ENCODE assay signal across 22 mouse cellular contexts in the genomic region with DNA sequence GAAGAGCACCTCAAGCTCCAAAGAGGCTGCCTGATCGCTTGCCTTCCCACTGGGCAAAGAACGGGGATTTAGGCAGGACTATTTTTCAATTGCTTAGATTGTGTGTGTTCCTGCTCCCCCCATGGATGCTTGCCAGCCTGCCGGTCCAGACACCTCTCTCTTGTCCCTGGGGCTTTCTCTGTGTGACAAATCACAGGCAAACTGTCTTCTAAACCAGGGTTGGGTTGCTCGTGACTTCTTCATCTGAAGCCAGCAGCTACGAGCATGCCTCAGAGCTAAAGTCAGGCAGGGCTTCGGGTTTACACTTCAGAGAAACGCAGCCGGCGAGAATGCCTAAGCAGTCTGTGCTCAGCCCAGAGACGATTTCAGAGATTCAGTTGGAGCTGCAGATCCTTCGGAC.
"Had no signal": no experiment of that assay in that cellular context is flagged by ENCODE, and none has a peak within 500 bp of the region (broad histone marks: within the 10 kb centered on the region; RNA-seq: fewer than 3 reads in every experiment).

No protein-coding gene starts in this region.

- DNase-seq: kidney, adult 18-20 months; kidney, adult 9 months; kidney, postnatal 14 days; kidney, postnatal 4 days; lung, adult 18-20 months; lung, postnatal 10 days; lung, postnatal 36 days; retina, postnatal 1 day; right cerebral cortex, postnatal 25 days; spleen, adult 18-20 months; thymus, postnatal 25 days had no signal

- H3K4me3 ChIP-seq: limb, embryonic 12.5 days; limb, embryonic 15.5 days; liver, embryonic 12.5 days; liver, embryonic 15.5 days; lung, embryonic 15.5 days; megakaryocyte, embryonic 14.5 days; midbrain, embryonic 10.5 days; midbrain, embryonic 13.5 days; myocyte; neural tube, embryonic 13.5 days; stomach, embryonic 15.5 days had no signal

- H3K27me3 ChIP-seq: limb, embryonic 15.5 days; liver, embryonic 12.5 days; liver, embryonic 15.5 days; lung, embryonic 15.5 days; megakaryocyte, embryonic 14.5 days; midbrain, embryonic 13.5 days; neural tube, embryonic 13.5 days; stomach, embryonic 15.5 days had no signal

- H3K9ac ChIP-seq: limb, embryonic 12.5 days; limb, embryonic 15.5 days; liver, embryonic 12.5 days; liver, embryonic 15.5 days; lung, embryonic 15.5 days; midbrain, embryonic 13.5 days; neural tube, embryonic 13.5 days; stomach, embryonic 15.5 days had no signal

- H3K4me2 ChIP-seq: limb, embryonic 12.5 days; limb, embryonic 15.5 days; liver, embryonic 12.5 days; liver, embryonic 15.5 days; lung, embryonic 15.5 days; midbrain, embryonic 13.5 days; neural tube, embryonic 13.5 days; stomach, embryonic 15.5 days had no signal

- H3K27ac ChIP-seq: limb, embryonic 15.5 days; liver, embryonic 12.5 days; liver, embryonic 15.5 days; lung, embryonic 15.5 days; midbrain, embryonic 10.5 days; midbrain, embryonic 13.5 days; neural tube, embryonic 13.5 days; stomach, embryonic 15.5 days had no signal

- H3K4me1 ChIP-seq: limb, embryonic 15.5 days; liver, embryonic 12.5 days; liver, embryonic 15.5 days; lung, embryonic 15.5 days; megakaryocyte, embryonic 14.5 days; midbrain, embryonic 13.5 days; neural tube, embryonic 13.5 days; stomach, embryonic 15.5 days had no signal

- ATAC-seq: liver, embryonic 12.5 days; midbrain, embryonic 13.5 days had no signal

- H3K9me3 ChIP-seq: limb, embryonic 12.5 days; limb, embryonic 15.5 days; liver, embryonic 12.5 days; liver, embryonic 15.5 days; lung, embryonic 15.5 days; midbrain, embryonic 10.5 days; midbrain, embryonic 13.5 days; neural tube, embryonic 13.5 days; stomach, embryonic 15.5 days had no signal

- H3K36me3 ChIP-seq: limb, embryonic 12.5 days; limb, embryonic 15.5 days; liver, embryonic 12.5 days; liver, embryonic 15.5 days; lung, embryonic 15.5 days; midbrain, embryonic 10.5 days; midbrain, embryonic 13.5 days; neural tube, embryonic 13.5 days; stomach, embryonic 15.5 days had no signal
